Mouse (Mus musculus) brain, embryonic 14.5 days (tissue): ENCODE measurements at regions not wholly inside any gene's neighbourhood (a gene's known extent, or its start where the extent isn't known, plus 50 kb on each side); places are given as distances from the start of the nearest gene placed in this dataset.

ENCODE experiments used
- CTCF ChIP-seq: fragments of 200-500 bp; IDR thresholded peaks from 2 replicates; pipeline ENCODE4 v1.5.1; 2012; ENCODE audit warnings: inconsistent platforms, mild to moderate bottlenecking, moderate library complexity, borderline replicate concordance; ENCODE audit not compliant: insufficient read depth, insufficient read length; ENCODE audit errors: extremely low read depth
- POLR2A ChIP-seq: fragments of 200-500 bp; IDR thresholded peaks from 2 replicates; pipeline ENCODE4 v1.6.1; 2012; ENCODE audit warnings: mild to moderate bottlenecking, inconsistent platforms, borderline replicate concordance; ENCODE audit not compliant: poor library complexity, insufficient read depth, insufficient read length, severe bottlenecking; ENCODE audit errors: extremely low read depth

GRCm38 (mm10) chr6:94772868-94773603 is 73.1 kb upstream of the Lrig1 start:
- TF ChIP-seq POLR2A (no peak), CTCF (no peak)
